Mouse (Mus musculus): Measurements from ENCODE around the gene Asb7.

DNA sequence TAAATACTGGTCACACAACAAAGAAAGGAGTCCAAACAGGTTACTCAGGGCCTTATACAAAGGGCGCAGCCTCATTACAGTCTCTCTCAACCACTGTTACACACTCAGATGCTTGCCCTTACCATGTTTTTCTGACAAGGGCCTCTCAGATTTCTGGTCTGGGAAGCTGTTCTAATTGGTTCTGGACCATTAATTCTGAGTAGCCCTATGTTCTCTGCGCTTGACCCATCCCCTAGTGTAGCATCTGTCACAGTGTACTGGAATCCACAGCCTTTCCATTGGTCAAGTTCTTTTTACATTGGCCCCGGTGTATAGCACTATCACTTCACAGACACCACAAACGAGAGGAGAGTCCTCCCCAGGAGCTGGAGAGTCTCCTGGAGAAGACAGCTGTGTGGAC, 35.1 kb upstream of the Asb7 start:
- no peak for TF ChIP-seq CTCF (IDR thresholded peaks at IDR 0.05)
- no peak for TF ChIP-seq EP300 (IDR thresholded peaks at IDR 0.05)
